Mouse (Mus musculus): ENCODE data around the gene Kcnq1. TPM values are rescaled to one million over a fixed set of nuclear protein-coding genes. Genes with fewer than 3 reads are reported as not detected.

Kcnq1 gene
- polyA plus RNA-seq, 1 experiment from 2014 or later, result 9.1 TPM

DNA sequence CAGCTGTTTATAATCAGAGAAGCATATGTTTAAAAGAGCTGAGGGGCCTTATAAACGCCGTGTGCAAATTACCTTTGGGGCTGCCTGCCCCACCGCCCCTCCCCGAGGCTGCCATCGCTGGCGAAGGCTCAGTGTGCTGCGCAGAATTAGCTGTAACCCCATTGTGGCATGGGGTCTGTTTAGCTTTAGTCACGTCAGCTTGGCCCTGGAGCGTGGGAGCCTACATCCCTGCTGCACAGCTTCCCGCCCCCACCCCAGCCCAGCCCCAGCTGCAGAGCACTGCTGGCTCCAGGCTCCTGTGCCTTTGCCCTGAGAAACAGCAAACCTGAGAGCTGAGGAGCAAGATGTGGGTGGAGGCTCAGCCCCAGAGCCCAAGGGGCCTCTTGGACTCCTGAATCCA is 199.6 kb downstream of the Kcnq1 start:
- Histone ChIP-seq H3K9ac (no peak overlapping the region), H3K27ac (peak overlapping the region; percentile 59), H3K4me1 (peaks cover 28% of the 10 kb centered on the region), H3K4me3 (replicated peaks) (no peak overlapping the region), H3K36me3 (no peaks in the 10 kb centered on the region), H3K4me2 (peak overlapping the region; percentile 24; the same call in 1 of the 2 replicates), H3K27me3 (replicated peaks) (no peaks in the 10 kb centered on the region), H3K9me3 (no peaks in the 10 kb centered on the region)
- peak; percentile 66; the same call in 1 of the 2 replicates for ATAC-seq (ENCODE audit: insufficient read depth, low FRiP score, low read depth)
- 30% methylated on average over 10 of the region's 10 CpGs for WGBS

- H3K9me3 ChIP-seq, result no peaks in the 10 kb centered on the region
- no peak for ATAC-seq (ENCODE audit: insufficient read depth, low FRiP score, low read depth)
- no peaks in the 10 kb centered on the region for H3K36me3 ChIP-seq
- peaks cover 27% of the 10 kb centered on the region for H3K4me1 ChIP-seq
- H3K27me3 ChIP-seq (replicated peaks), result no peaks in the 10 kb centered on the region
- 79% methylated on average over 1 of the region's 1 CpGs for WGBS
- H3K9ac ChIP-seq, result no peak overlapping the region
- no peak overlapping the region for H3K27ac ChIP-seq
- no peak overlapping the region for H3K4me3 ChIP-seq (replicated peaks)
- no peak overlapping the region for H3K4me2 ChIP-seq
These were observed 201.8 kb downstream of the Kcnq1 start for GRCm38 (mm10) chr7:143308001-143308400.

DNA sequence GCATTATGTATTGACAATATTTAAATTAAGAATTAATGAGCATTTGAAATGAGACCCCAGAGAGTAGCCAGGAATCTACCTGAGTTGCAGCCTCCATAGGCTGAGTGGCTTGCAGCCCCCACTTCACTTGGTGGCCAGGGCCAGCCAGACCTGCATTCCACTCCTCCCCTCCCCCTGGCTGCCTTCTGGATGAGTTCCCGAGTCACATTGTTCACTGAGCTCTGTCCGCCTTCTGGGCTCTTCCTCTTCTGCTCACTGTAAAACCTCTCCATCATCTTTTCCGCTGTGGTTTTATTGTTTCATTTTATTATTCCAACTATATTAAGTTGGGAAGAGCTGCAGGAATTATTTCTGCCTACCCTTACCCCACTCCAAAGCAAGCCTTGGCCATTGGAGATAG is 204.1 kb downstream of the Kcnq1 start:
- Histone ChIP-seq H3K9ac (no peak overlapping the region), H3K4me2 (no peak overlapping the region), H3K36me3 (no peaks in the 10 kb centered on the region), H3K9me3 (no peaks in the 10 kb centered on the region), H3K27ac (peak overlapping the region; percentile 64), H3K4me1 (peaks cover 46% of the 10 kb centered on the region), H3K4me3 (replicated peaks) (no peak overlapping the region), H3K27me3 (replicated peaks) (no peaks in the 10 kb centered on the region)
- no peak for ATAC-seq (ENCODE audit: insufficient read depth, low FRiP score, low read depth)
- 46% methylated on average over 3 of the region's 3 CpGs for WGBS

DNA sequence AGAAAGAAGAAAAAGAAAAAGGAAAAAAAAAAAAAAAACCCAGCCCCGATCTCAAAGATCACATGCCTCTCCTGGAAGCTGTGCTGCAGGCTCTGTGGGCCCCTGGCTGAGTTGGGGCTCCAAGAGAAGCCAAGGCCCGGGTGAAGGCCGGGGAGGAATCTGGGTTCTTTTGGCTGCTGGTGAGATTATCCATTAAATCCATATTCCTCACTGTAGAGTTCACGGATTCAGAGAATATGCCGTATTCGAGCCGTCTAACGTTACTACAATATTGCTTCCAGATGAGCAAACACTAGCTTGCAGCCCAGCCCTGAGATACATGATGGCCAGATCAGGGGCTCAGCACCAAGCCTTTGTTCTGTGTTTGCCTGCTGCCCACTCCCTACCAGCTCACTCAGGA is 204.7 kb downstream of the Kcnq1 start:
- H3K4me2 ChIP-seq, result no peak overlapping the region
- peaks cover 43% of the 10 kb centered on the region for H3K4me1 ChIP-seq
- ATAC-seq (ENCODE audit: insufficient read depth, low FRiP score, low read depth), result 0 out of 2 replicates have a peak, but pooled peaks have one; percentile 3
- no peaks in the 10 kb centered on the region for H3K27me3 ChIP-seq (replicated peaks)
- no peaks in the 10 kb centered on the region for H3K36me3 ChIP-seq
- H3K4me3 ChIP-seq (replicated peaks), result no peak overlapping the region
- H3K27ac ChIP-seq, result peak overlapping the region; percentile 64
- no peaks in the 10 kb centered on the region for H3K9me3 ChIP-seq
- no peak overlapping the region for H3K9ac ChIP-seq
- 47% methylated on average over 8 of the region's 8 CpGs for WGBS

DNA sequence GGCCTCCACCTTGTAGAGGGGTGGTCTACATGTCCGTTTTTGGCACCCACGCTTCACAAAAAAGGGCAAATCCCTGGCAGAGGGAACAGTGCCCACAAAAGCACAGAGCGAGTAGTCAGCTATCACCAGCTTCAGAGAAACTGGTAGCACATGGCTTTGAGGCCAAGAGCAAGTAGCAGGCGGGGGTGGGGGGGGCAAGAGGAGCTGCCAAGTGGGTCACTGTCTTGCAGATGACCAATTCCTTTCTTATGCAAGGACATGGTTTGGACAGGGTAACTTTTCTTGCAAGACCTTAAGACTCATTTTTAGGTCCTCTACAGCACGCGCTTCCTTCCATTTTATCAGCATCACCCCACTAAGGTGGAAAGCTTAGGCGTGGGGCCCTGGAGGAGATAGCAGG is 205.3 kb downstream of the Kcnq1 start:
- Histone ChIP-seq H3K36me3 (no peaks in the 10 kb centered on the region), H3K4me3 (replicated peaks) (no peak overlapping the region), H3K4me2 (no peak overlapping the region), H3K27me3 (replicated peaks) (no peaks in the 10 kb centered on the region), H3K9me3 (no peaks in the 10 kb centered on the region), H3K4me1 (peaks cover 41% of the 10 kb centered on the region), H3K9ac (no peak overlapping the region), H3K27ac (peak overlapping the region; percentile 64)
- ATAC-seq (ENCODE audit: insufficient read depth, low FRiP score, low read depth), result no peak
- WGBS, result 85% methylated on average over 7 of the region's 7 CpGs

- 41% methylated on average over 11 of the region's 11 CpGs for WGBS
- H3K4me3 ChIP-seq (replicated peaks), result no peak overlapping the region
- H3K27ac ChIP-seq, result peak overlapping the region; percentile 85
These were observed 207.6 kb downstream of the Kcnq1 start for GRCm38 (mm10) chr7:143313572-143314319.

DNA sequence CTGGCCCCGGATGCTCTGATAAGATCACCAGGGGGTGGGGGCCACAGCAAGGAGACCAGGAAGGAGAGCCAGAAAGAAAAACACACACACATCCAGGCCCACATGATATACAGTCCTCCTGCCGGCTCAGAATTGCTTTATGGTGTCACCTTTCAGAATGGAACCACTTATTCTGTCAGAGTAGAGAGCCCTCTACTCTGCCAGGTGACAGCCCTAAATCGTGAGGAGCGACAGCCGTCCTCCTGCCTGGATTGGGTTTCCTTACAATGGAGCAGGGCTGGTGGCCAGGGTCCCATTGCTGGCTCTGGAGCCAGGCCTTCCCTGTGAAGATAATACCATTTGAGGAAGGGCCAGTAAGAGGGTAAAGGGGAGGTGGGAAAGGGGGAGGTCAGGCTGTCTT is 212.3 kb downstream of the Kcnq1 start:
- Histone ChIP-seq H3K27ac (no peak overlapping the region), H3K4me1 (peaks cover 30% of the 10 kb centered on the region), H3K4me3 (replicated peaks) (no peak overlapping the region), H3K9ac (no peak overlapping the region), H3K27me3 (replicated peaks) (no peaks in the 10 kb centered on the region), H3K4me2 (no peak overlapping the region), H3K36me3 (no peaks in the 10 kb centered on the region), H3K9me3 (no peaks in the 10 kb centered on the region)
- WGBS, result 54% methylated on average over 5 of the region's 5 CpGs
- ATAC-seq (ENCODE audit: insufficient read depth, low FRiP score, low read depth), result no peak

More at GRCm38 (mm10) chr7:143313572-143314319, 207.6 kb downstream of the Kcnq1 start:
- Histone ChIP-seq H3K4me2 (no peak overlapping the region), H3K27me3 (replicated peaks) (no peaks in the 10 kb centered on the region), H3K36me3 (no peaks in the 10 kb centered on the region), H3K9me3 (no peaks in the 10 kb centered on the region), H3K4me1 (peaks cover 41% of the 10 kb centered on the region), H3K9ac (no peak overlapping the region)
- peak; percentile 82 for ATAC-seq (ENCODE audit: insufficient read depth, low FRiP score, low read depth)

DNA sequence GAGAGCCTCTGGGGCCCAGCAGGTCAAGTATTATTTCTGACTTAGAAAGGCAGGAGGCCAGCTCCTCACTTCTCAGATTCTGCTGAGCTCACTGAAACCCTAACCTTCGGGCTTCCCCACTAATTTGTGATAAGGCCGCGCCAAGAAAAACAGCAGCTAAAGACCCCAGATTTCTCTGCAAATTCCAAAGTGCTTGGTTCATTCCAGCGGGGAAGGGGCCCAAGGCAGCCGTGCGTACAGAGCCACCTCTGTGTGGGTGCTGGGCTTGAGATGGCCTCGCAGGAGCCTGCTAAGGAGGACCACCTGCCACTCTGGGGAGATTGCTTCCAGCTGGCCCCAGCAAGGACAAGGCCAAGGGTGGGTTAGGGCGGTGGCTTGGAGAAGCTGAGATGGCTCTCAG is 214.2 kb downstream of the Kcnq1 start:
- ATAC-seq (ENCODE audit: insufficient read depth, low FRiP score, low read depth), result peak; percentile 25; the same call in 1 of the 2 replicates
- WGBS, result 35% methylated on average over 8 of the region's 8 CpGs
- H3K4me3 ChIP-seq (replicated peaks), result no peak overlapping the region
- peaks cover 20% of the 10 kb centered on the region for H3K4me1 ChIP-seq
- no peak overlapping the region for H3K9ac ChIP-seq
- H3K9me3 ChIP-seq, result no peaks in the 10 kb centered on the region
- H3K27ac ChIP-seq, result peak overlapping the region; percentile 57
- no peaks in the 10 kb centered on the region for H3K27me3 ChIP-seq (replicated peaks)
- H3K36me3 ChIP-seq, result no peaks in the 10 kb centered on the region
- H3K4me2 ChIP-seq, result no peak overlapping the region

GRCm38 (mm10) chr7:143325051-143325450 is 218.9 kb downstream of the Kcnq1 start:
- no peaks in the 10 kb centered on the region for H3K9me3 ChIP-seq
- no peaks in the 10 kb centered on the region for H3K36me3 ChIP-seq
- no peak overlapping the region for H3K27ac ChIP-seq
- 58% methylated on average over 16 of the region's 16 CpGs for WGBS
- no peak; the same call in 1 of the 2 replicates for ATAC-seq (ENCODE audit: insufficient read depth, low FRiP score, low read depth)
- H3K9ac ChIP-seq, result no peak overlapping the region
- no peak overlapping the region for H3K4me2 ChIP-seq
- peaks cover 18% of the 10 kb centered on the region for H3K4me1 ChIP-seq
- no peaks in the 10 kb centered on the region for H3K27me3 ChIP-seq (replicated peaks)
- no peak overlapping the region for H3K4me3 ChIP-seq (replicated peaks)

- no peak overlapping the region for H3K4me3 ChIP-seq (replicated peaks)
- no peak overlapping the region for H3K4me2 ChIP-seq
- 73% methylated on average over 18 of the region's 18 CpGs for WGBS
- peaks cover 15% of the 10 kb centered on the region for H3K4me1 ChIP-seq
- no peaks in the 10 kb centered on the region for H3K9me3 ChIP-seq
- H3K27me3 ChIP-seq (replicated peaks), result no peaks in the 10 kb centered on the region
- H3K9ac ChIP-seq, result no peak overlapping the region
- H3K27ac ChIP-seq, result no peak overlapping the region
- ATAC-seq (ENCODE audit: insufficient read depth, low FRiP score, low read depth), result no peak
- no peaks in the 10 kb centered on the region for H3K36me3 ChIP-seq
These were observed 222.2 kb downstream of the Kcnq1 start for GRCm38 (mm10) chr7:143328185-143328915.

DNA sequence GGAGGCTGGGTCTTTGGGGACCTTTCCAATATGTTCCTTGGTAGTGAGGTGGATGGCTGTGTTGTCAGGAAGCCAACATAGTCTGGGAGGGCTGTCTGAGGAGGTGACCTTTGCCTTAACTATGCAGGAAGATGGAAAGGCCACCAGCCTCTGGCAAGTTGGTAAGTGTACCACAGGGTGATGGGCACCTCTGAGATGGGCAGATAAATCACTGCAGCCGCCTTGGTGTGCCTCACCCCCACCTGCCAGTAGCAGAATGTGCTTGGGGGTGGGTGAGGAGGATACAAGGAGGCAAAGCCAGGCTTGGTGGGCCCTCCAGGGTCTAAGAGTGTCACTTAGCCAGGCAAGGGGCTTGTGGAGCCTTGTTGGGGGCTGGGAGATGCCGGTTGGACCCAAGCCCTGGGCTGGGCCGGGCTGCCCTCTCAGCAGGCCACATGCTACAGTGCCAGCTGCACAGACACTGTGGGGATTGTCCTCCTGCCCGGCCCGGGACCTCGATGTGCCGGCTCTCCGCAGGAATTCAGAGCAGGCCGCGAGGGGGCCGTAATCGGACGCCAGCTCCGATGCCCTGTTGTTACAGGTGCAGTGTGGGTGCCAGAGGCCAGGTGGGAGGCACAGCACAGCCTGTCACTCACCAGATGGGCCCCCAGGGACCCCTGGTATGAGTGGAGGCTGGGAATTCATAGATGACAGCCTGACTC is 223.1 kb downstream of the Kcnq1 start:
- Histone ChIP-seq H3K4me2 (no peak overlapping the region), H3K36me3 (no peaks in the 10 kb centered on the region), H3K4me1 (peaks cover 18% of the 10 kb centered on the region), H3K27me3 (replicated peaks) (no peaks in the 10 kb centered on the region), H3K9me3 (no peaks in the 10 kb centered on the region), H3K4me3 (replicated peaks) (no peak overlapping the region), H3K9ac (no peak overlapping the region), H3K27ac (no peak overlapping the region)
- WGBS, result 88% methylated on average over 14 of the region's 14 CpGs
- no peak for ATAC-seq (ENCODE audit: insufficient read depth, low FRiP score, low read depth)

- H3K36me3 ChIP-seq, result no peaks in the 10 kb centered on the region
- H3K4me2 ChIP-seq, result no peak overlapping the region
- H3K4me3 ChIP-seq (replicated peaks), result no peak overlapping the region
- no peak; the same call in 1 of the 2 replicates for ATAC-seq (ENCODE audit: insufficient read depth, low FRiP score, low read depth)
- no peaks in the 10 kb centered on the region for H3K27me3 ChIP-seq (replicated peaks)
- peaks cover 10% of the 10 kb centered on the region for H3K4me1 ChIP-seq
- no peak overlapping the region for H3K9ac ChIP-seq
- 0 out of 2 replicates have a peak overlapping the region, but pooled peaks have one; percentile 21 for H3K27ac ChIP-seq
- WGBS, result 37% methylated on average over 8 of the region's 8 CpGs
- no peaks in the 10 kb centered on the region for H3K9me3 ChIP-seq
These were observed 226.9 kb downstream of the Kcnq1 start for GRCm38 (mm10) chr7:143333040-143333439.

Measured in stomach, embryonic 15.5 days (tissue).